Mouse (Mus musculus): ENCODE measurements around the gene Vps52.
A peak's percentile ranks its signal among the peaks of the same experiment; 100 is the strongest.

GRCm38 (mm10) chr17:33930280-33931158 is 25.1 kb upstream of the Vps52 start:
- TF ChIP-seq CTCF (IDR thresholded peaks at IDR 0.05; ENCODE audit: borderline replicate concordance, insufficient read depth, low read length), result no peak
- TF ChIP-seq POLR2A (IDR thresholded peaks at IDR 0.05; ENCODE audit: low read depth, low read length), result 0 out of 2 replicates have a peak, but pooled peaks have one; percentile 5
